Mouse (Mus musculus): Measurements from ENCODE around the gene Fam19a5. TPM values are rescaled to one million over a fixed set of nuclear protein-coding genes. Genes with fewer than 3 reads are reported as not detected.

Fam19a5 gene
- polyA plus RNA-seq, 1 experiment from 2014 or later: 5.9 TPM

DNA sequence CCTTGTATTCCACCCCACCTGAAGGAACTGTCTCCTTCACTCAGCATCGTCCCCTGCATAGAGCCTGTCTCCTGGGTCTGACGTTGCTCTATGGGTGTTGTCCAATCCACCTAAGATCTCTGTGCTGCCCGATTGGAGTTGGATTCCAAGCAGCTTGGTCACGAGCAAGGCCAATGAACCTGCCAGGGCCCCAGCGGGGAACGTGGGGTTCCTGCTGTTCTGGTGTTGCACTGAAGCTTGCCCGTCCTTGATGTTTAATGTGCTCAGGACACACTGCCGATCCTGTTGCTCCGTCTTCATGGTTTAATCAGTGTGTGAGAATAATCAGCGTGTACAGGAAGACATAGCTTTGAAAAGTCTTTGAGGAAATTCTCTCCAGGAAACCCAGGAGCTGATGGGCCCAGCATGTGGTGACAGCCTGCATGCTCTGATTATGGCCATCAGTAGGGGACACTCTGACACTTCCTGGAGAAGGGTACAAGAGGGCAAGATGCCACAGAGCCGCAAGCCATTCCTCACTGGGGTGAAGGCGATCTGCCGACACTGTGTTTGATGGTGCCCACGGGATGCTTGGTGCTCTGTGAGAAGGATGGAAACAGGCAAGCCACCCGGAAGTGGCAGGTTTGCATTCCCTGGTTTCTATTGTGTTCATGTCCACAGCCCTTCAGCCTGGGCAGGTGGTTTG, 147.3 kb downstream of the Fam19a5 start:
- ATAC-seq (replicated peaks; ENCODE audit: low FRiP score, low read depth): no peak

DNA sequence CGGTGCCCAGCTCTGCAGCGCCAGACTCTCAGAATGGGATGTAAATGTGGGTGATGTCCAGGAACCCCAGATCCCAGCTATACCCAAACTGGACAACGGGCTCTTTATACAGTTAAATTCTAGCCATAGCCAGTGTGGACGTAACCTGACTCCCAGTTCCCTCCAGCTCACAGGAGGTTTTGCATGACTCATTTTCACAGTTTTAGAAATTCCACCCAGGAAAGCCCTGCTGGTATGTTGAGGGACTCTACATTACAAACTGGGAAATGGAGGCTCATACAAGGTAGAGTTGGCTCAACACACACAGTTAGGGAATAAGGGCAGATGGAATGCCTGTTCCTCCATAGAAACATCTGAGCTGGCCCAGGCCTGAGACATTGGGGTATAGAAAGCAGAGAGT, 147.9 kb downstream of the Fam19a5 start:
- WGBS: 56% methylated on average over 4 of the region's 4 CpGs
- Histone ChIP-seq H3K27ac (no peak overlapping the region), H3K4me2 (ENCODE audit: low read length) (no peak overlapping the region), H3K4me1 (replicated peaks; ENCODE audit: insufficient read depth, low read length) (no peaks in the 10 kb centered on the region), H3K4me3 (replicated peaks; ENCODE audit: low read depth, low read length) (no peak overlapping the region), H3K36me3 (ENCODE audit: insufficient read depth, low read length) (no peaks in the 10 kb centered on the region), H3K27me3 (ENCODE audit: insufficient read depth, low read length) (no peaks in the 10 kb centered on the region), H3K9ac (ENCODE audit: low read depth, low read length) (no peak overlapping the region), H3K9me3 (replicated peaks; ENCODE audit: low read length) (no peaks in the 10 kb centered on the region)
- no peak for DNase-seq (ENCODE audit: low spot score)
- no peak for ATAC-seq (replicated peaks; ENCODE audit: low FRiP score, low read depth)
- TF ChIP-seq CTCF (IDR thresholded peaks at IDR 0.05; ENCODE audit: low read depth): no peak

More for the DNA sequence above, 147.3 kb downstream of the Fam19a5 start:
- no peaks in the 10 kb centered on the region for H3K27me3 ChIP-seq (ENCODE audit: insufficient read depth, low read length)
- 67% methylated on average over 15 of the region's 15 CpGs for WGBS
- H3K4me3 ChIP-seq (replicated peaks; ENCODE audit: low read depth, low read length): no peak overlapping the region
- no peak for TF ChIP-seq CTCF (IDR thresholded peaks at IDR 0.05; ENCODE audit: low read depth)
- no peak overlapping the region for H3K4me2 ChIP-seq (ENCODE audit: low read length)
- H3K4me1 ChIP-seq (replicated peaks; ENCODE audit: insufficient read depth, low read length): no peaks in the 10 kb centered on the region
- H3K36me3 ChIP-seq (ENCODE audit: insufficient read depth, low read length): no peaks in the 10 kb centered on the region
- no peak for DNase-seq (ENCODE audit: low spot score)
- H3K27ac ChIP-seq: no peak overlapping the region
- H3K9me3 ChIP-seq (replicated peaks; ENCODE audit: low read length): no peaks in the 10 kb centered on the region
- no peak overlapping the region for H3K9ac ChIP-seq (ENCODE audit: low read depth, low read length)

DNA sequence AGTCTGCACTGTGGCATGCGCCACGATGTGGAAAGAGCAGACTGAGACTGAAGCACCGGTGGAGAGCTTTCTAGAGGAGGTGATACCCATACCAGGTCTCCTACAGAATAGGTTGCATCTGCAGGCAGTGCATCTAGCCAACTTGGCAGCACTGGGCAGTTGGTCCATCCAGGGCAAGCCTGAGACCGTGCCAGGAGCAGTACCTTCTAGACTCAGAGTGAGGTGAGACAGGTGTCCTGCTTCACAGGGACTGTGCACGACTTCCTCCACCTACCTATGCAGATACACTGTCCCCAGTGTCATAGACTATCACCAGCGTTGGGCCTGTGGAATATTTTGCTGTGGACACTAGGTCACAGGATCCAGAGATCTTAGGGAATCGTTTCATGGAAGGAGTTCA, 148.3 kb downstream of the Fam19a5 start:
- no peaks in the 10 kb centered on the region for H3K27me3 ChIP-seq (ENCODE audit: insufficient read depth, low read length)
- no peak overlapping the region for H3K27ac ChIP-seq
- no peaks in the 10 kb centered on the region for H3K9me3 ChIP-seq (replicated peaks; ENCODE audit: low read length)
- no peak overlapping the region for H3K4me2 ChIP-seq (ENCODE audit: low read length)
- WGBS: 73% methylated on average over 7 of the region's 7 CpGs
- no peaks in the 10 kb centered on the region for H3K4me1 ChIP-seq (replicated peaks; ENCODE audit: insufficient read depth, low read length)
- ATAC-seq (replicated peaks; ENCODE audit: low FRiP score, low read depth) (0 out of 2 replicates have a peak, but pooled peaks have one; percentile 33), DNase-seq (ENCODE audit: low spot score) (no peak)
- TF ChIP-seq CTCF (IDR thresholded peaks at IDR 0.05; ENCODE audit: low read depth): no peak
- H3K9ac ChIP-seq (ENCODE audit: low read depth, low read length): no peak overlapping the region
- H3K4me3 ChIP-seq (replicated peaks; ENCODE audit: low read depth, low read length): no peak overlapping the region
- H3K36me3 ChIP-seq (ENCODE audit: insufficient read depth, low read length): no peaks in the 10 kb centered on the region

DNA sequence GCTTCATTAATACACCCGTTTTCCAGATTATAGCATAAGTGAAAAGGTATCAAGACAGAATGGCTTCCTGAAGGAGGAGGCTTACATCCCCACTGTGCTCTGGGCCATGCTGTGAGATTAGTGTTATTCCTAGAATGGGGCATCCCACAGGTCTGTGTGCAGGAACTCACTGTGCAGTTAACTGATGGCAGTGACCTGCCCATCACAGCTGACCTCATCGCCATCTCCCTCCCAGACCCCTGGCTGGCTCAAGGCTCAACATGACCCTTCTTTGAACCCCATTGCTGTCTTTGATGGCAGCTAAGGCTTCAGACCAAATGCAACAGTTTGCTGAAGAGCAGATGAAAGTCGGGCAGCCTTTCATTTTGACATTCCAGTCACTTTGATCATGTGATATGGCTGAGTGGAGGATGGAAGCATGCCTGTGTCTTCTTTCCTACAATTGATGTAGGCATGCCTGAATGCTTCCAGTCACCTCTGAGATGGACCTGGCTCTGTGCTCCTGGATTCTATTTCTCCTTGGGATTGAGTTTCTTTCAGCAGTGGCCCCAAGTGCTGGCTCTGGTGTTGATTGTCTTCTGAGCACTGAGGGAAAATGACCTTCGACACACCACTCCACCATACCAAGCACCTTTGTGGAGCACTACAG, 148.9 kb downstream of the Fam19a5 start:
- WGBS: 47% methylated on average over 4 of the region's 4 CpGs

DNA sequence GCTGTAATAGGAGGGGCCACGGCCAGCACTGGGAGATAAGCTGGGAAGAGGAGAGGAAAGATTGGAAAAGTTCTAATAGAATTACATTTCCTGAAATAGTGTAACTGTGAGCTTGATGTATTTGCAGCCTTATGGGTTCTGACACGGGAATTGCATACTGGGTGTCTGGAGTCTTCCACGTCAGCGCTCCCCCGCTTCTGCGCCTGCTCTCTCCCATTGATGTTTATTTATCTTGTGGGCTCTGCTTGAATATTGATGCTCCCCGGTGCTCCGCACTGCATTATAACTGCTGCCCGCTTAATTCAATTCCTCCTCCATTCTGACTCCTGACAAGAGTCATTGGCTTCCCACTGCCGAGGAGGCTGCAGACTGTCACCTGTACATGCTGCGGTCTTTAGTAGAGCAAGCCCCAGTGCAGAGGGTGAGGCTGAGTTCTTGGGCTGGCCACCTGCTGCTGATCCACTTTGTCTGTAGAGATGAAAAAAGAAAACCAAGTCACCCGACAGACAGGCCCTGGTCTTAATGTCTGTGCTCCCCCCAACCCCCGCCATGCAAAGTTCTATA, 153.4 kb downstream of the Fam19a5 start:
- no peaks in the 10 kb centered on the region for H3K4me1 ChIP-seq (replicated peaks; ENCODE audit: insufficient read depth, low read length)
- 67% methylated on average over 13 of the region's 13 CpGs for WGBS

More for the DNA sequence above, 148.9 kb downstream of the Fam19a5 start:
- TF ChIP-seq CTCF (IDR thresholded peaks at IDR 0.05; ENCODE audit: low read depth): no peak
- DNase-seq (ENCODE audit: low spot score) (peak; percentile 73), ATAC-seq (replicated peaks; ENCODE audit: low FRiP score, low read depth) (no peak; the same call in 1 of the 2 replicates)
- Histone ChIP-seq H3K27ac (no peak overlapping the region), H3K4me2 (ENCODE audit: low read length) (no peak overlapping the region), H3K4me1 (replicated peaks; ENCODE audit: insufficient read depth, low read length) (no peaks in the 10 kb centered on the region), H3K9ac (ENCODE audit: low read depth, low read length) (no peak overlapping the region), H3K36me3 (ENCODE audit: insufficient read depth, low read length) (no peaks in the 10 kb centered on the region), H3K27me3 (ENCODE audit: insufficient read depth, low read length) (no peaks in the 10 kb centered on the region), H3K4me3 (replicated peaks; ENCODE audit: low read depth, low read length) (no peak overlapping the region), H3K9me3 (replicated peaks; ENCODE audit: low read length) (no peaks in the 10 kb centered on the region)

DNA sequence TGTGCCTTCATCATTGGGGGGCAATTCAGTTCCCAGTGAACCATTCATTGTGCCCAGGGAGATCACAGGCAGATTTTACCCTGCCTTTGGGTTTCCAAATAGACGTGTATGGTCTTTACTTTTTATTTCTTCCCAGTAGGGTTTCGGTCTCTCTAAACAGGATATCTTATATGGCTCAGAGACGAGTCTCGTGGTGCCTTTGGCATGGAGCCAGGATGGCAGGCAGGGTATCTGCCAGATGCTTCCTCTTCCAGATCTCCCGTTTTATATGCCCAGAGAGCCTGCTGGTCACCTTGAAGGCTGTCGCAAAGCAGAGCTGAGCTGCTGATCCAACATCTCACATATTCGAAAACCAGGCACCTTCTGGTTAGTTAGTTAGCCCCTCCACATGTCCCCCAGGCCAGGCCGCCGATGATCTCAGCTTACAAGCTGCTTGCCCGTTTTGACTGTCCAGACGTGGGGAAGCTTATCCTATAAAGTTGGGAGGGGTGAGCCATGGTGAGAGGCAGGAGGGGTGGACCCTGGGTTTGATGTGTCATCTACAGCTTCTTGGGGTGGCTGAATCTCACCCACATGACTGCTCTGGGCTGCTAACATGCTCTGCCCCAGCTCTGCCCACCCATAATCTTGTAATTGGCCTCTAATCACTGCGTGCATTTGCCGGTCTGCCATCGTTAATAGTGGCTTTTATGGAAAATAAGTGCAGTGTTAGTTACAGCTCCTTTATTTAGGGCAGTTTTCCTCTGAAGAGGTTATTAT, 154.6 kb downstream of the Fam19a5 start:
- Histone ChIP-seq H3K27me3 (ENCODE audit: insufficient read depth, low read length) (no peaks in the 10 kb centered on the region), H3K27ac (no peak overlapping the region), H3K36me3 (ENCODE audit: insufficient read depth, low read length) (no peaks in the 10 kb centered on the region), H3K4me3 (replicated peaks; ENCODE audit: low read depth, low read length) (no peak overlapping the region), H3K4me1 (replicated peaks; ENCODE audit: insufficient read depth, low read length) (no peaks in the 10 kb centered on the region), H3K9me3 (replicated peaks; ENCODE audit: low read length) (no peaks in the 10 kb centered on the region), H3K4me2 (ENCODE audit: low read length) (no peak overlapping the region), H3K9ac (ENCODE audit: low read depth, low read length) (no peak overlapping the region)
- TF ChIP-seq CTCF (IDR thresholded peaks at IDR 0.05; ENCODE audit: low read depth): no peak
- no peak for DNase-seq (ENCODE audit: low spot score)
- WGBS: 52% methylated on average over 14 of the region's 14 CpGs
- no peak for ATAC-seq (replicated peaks; ENCODE audit: low FRiP score, low read depth)

More for the DNA sequence above, 153.4 kb downstream of the Fam19a5 start:
- Histone ChIP-seq H3K9ac (ENCODE audit: low read depth, low read length) (no peak overlapping the region), H3K4me2 (ENCODE audit: low read length) (no peak overlapping the region), H3K4me3 (replicated peaks; ENCODE audit: low read depth, low read length) (no peak overlapping the region), H3K9me3 (replicated peaks; ENCODE audit: low read length) (no peaks in the 10 kb centered on the region), H3K27me3 (ENCODE audit: insufficient read depth, low read length) (no peaks in the 10 kb centered on the region), H3K36me3 (ENCODE audit: insufficient read depth, low read length) (no peaks in the 10 kb centered on the region), H3K27ac (no peak overlapping the region)
- TF ChIP-seq CTCF (IDR thresholded peaks at IDR 0.05; ENCODE audit: low read depth): no peak
- ATAC-seq (replicated peaks; ENCODE audit: low FRiP score, low read depth): no peak
- DNase-seq (ENCODE audit: low spot score): no peak

Measured in kidney, postnatal 0 days (tissue).